Mouse (Mus musculus): ENCODE results near the gene Ubac2. TPM values are rescaled to one million over a fixed set of nuclear protein-coding genes. Genes with fewer than 3 reads are reported as not detected.

Ubac2 gene
- polyA plus RNA-seq, 1 experiment from 2014 or later, result 43.8 TPM

GRCm38 (mm10) chr14:121909868-121910267, 31.4 kb downstream of the Ubac2 start:
- H3K27me3 ChIP-seq (replicated peaks; ENCODE audit: control insufficient read depth, insufficient read depth, low read length), result no peaks in the 10 kb centered on the region
- no peak for ATAC-seq (replicated peaks; ENCODE audit: low FRiP score)
- H3K4me1 ChIP-seq (replicated peaks; ENCODE audit: control insufficient read depth, insufficient read depth, low read length), result peaks cover 3% of the 10 kb centered on the region; the same call in 1 of the 2 replicates
- peaks cover 2% of the 10 kb centered on the region for H3K36me3 ChIP-seq (ENCODE audit: control insufficient read depth, insufficient read depth, low read length)
- H3K9ac ChIP-seq (ENCODE audit: low read depth, low read length), result no peak overlapping the region
- no peak overlapping the region for H3K4me3 ChIP-seq (ENCODE audit: low read depth, low read length)
- H3K9me3 ChIP-seq (ENCODE audit: control insufficient read depth, low read length), result no peaks in the 10 kb centered on the region
- H3K4me2 ChIP-seq, result no peak overlapping the region
- no peak for DNase-seq (ENCODE audit: low spot score)
- no peak overlapping the region for H3K27ac ChIP-seq (ENCODE audit: low read depth, low read length)
- 93% methylated on average over 6 of the region's 6 CpGs for WGBS

DNA sequence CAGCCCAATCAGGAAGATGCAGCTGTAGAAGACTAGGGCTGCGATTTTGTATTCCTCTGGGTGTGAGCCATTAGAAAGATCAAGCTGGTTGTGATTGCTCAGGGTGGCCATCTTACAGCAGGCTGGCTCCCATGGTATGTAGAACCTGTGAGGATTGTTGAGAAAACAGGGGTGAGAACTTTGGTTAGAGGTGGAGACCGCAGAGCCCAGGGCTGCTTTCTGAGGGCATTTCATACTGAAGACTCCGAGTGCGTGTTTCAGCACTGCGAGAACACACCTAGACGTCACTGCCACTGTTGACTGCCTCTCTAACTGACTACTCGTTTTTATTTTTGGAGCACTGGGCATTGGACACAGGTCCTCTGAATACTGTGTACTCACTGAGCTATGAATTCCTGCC, 34.1 kb downstream of the Ubac2 start:
- no peak overlapping the region for H3K27ac ChIP-seq (ENCODE audit: low read depth, low read length)
- H3K9ac ChIP-seq (ENCODE audit: low read depth, low read length), result no peak overlapping the region
- H3K4me3 ChIP-seq (ENCODE audit: low read depth, low read length), result no peak overlapping the region
- H3K4me1 ChIP-seq (replicated peaks; ENCODE audit: control insufficient read depth, insufficient read depth, low read length), result no peaks in the 10 kb centered on the region
- DNase-seq (ENCODE audit: low spot score) (no peak), ATAC-seq (replicated peaks; ENCODE audit: low FRiP score) (no peak)
- no peaks in the 10 kb centered on the region for H3K27me3 ChIP-seq (replicated peaks; ENCODE audit: control insufficient read depth, insufficient read depth, low read length)
- H3K9me3 ChIP-seq (ENCODE audit: control insufficient read depth, low read length), result no peaks in the 10 kb centered on the region
- WGBS, result 89% methylated on average over 7 of the region's 7 CpGs
- H3K4me2 ChIP-seq, result no peak overlapping the region
- H3K36me3 ChIP-seq (ENCODE audit: control insufficient read depth, insufficient read depth, low read length), result peaks cover 3% of the 10 kb centered on the region; the same call in 1 of the 2 replicates

GRCm38 (mm10) chr14:121915143-121915542, 36.7 kb downstream of the Ubac2 start:
- Histone ChIP-seq H3K27ac (ENCODE audit: low read depth, low read length) (no peak overlapping the region), H3K4me2 (no peak overlapping the region), H3K27me3 (replicated peaks; ENCODE audit: control insufficient read depth, insufficient read depth, low read length) (no peaks in the 10 kb centered on the region), H3K4me3 (ENCODE audit: low read depth, low read length) (no peak overlapping the region), H3K9ac (ENCODE audit: low read depth, low read length) (no peak overlapping the region), H3K36me3 (ENCODE audit: control insufficient read depth, insufficient read depth, low read length) (0 out of 2 replicates have a peak, but pooled peaks cover 3% of the 10 kb centered on the region), H3K4me1 (replicated peaks; ENCODE audit: control insufficient read depth, insufficient read depth, low read length) (no peaks in the 10 kb centered on the region), H3K9me3 (ENCODE audit: control insufficient read depth, low read length) (no peaks in the 10 kb centered on the region)
- DNase-seq (ENCODE audit: low spot score) (no peak), ATAC-seq (replicated peaks; ENCODE audit: low FRiP score) (no peak)
- WGBS, result 85% methylated on average over 5 of the region's 5 CpGs

GRCm38 (mm10) chr14:121915621-121916020, 37.2 kb downstream of the Ubac2 start, which contains the start of gene Gpr18:
TSS of gene Gpr18 (minus strand) at chr14:121915781.
- no peak within 1 kb of the TSS for H3K27ac ChIP-seq (ENCODE audit: low read depth, low read length)
- no peaks in the 10 kb centered on the region for H3K27me3 ChIP-seq (replicated peaks; ENCODE audit: control insufficient read depth, insufficient read depth, low read length)
- 0 out of 2 replicates have a peak, but pooled peaks cover 3% of the 10 kb centered on the region for H3K4me1 ChIP-seq (replicated peaks; ENCODE audit: control insufficient read depth, insufficient read depth, low read length)
- no peaks in the 10 kb centered on the region for H3K9me3 ChIP-seq (ENCODE audit: control insufficient read depth, low read length)
- H3K36me3 ChIP-seq (ENCODE audit: control insufficient read depth, insufficient read depth, low read length), result 0 out of 2 replicates have a peak, but pooled peaks cover 3% of the 10 kb centered on the region
- no peak for DNase-seq (ENCODE audit: low spot score)
- no peak within 1 kb of the TSS for H3K4me2 ChIP-seq
- no peak for ATAC-seq (replicated peaks; ENCODE audit: low FRiP score)
- no peak within 1 kb of the TSS for H3K9ac ChIP-seq (ENCODE audit: low read depth, low read length)
- no peak within 1 kb of the TSS for H3K4me3 ChIP-seq (ENCODE audit: low read depth, low read length)
- 61% methylated on average over 8 of the region's 8 CpGs for WGBS

- Histone ChIP-seq H3K4me2 (no peak overlapping the region), H3K9me3 (ENCODE audit: control insufficient read depth, low read length) (no peaks in the 10 kb centered on the region), H3K27me3 (replicated peaks; ENCODE audit: control insufficient read depth, insufficient read depth, low read length) (no peaks in the 10 kb centered on the region), H3K4me3 (ENCODE audit: low read depth, low read length) (no peak overlapping the region), H3K36me3 (ENCODE audit: control insufficient read depth, insufficient read depth, low read length) (0 out of 2 replicates have a peak, but pooled peaks cover 3% of the 10 kb centered on the region), H3K27ac (ENCODE audit: low read depth, low read length) (no peak overlapping the region), H3K4me1 (replicated peaks; ENCODE audit: control insufficient read depth, insufficient read depth, low read length) (0 out of 2 replicates have a peak, but pooled peaks cover 3% of the 10 kb centered on the region), H3K9ac (ENCODE audit: low read depth, low read length) (no peak overlapping the region)
- WGBS, result 87% methylated on average over 6 of the region's 6 CpGs
- ATAC-seq (replicated peaks; ENCODE audit: low FRiP score) (no peak), DNase-seq (ENCODE audit: low spot score) (no peak)
These were observed 38.1 kb downstream of the Ubac2 start for GRCm38 (mm10) chr14:121916311-121917094.

DNA sequence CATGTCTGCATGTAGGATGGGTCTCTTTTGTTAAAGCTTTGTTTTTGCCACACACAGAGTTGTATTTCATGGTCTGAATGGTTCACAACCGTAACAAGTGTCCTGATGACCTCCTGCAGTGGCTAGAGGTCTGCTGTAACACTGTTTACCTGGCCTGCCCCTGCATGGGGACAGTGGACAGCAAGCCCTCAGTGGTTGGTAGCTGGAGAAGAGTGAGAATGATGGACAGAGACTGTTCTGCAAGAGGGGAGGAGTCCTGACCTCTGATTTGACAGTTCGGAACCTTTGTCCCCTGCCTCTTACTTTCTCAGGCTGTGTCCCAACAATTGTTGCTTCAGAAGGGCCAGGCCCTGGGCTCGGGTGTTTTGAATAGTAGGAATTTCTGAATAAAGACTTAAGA, 39.8 kb downstream of the Ubac2 start:
- H3K4me2 ChIP-seq, result no peak overlapping the region
- H3K4me1 ChIP-seq (replicated peaks; ENCODE audit: control insufficient read depth, insufficient read depth, low read length), result 0 out of 2 replicates have a peak, but pooled peaks cover 3% of the 10 kb centered on the region
- H3K27me3 ChIP-seq (replicated peaks; ENCODE audit: control insufficient read depth, insufficient read depth, low read length), result no peaks in the 10 kb centered on the region
- no peaks in the 10 kb centered on the region for H3K9me3 ChIP-seq (ENCODE audit: control insufficient read depth, low read length)
- H3K27ac ChIP-seq (ENCODE audit: low read depth, low read length), result no peak overlapping the region
- DNase-seq (ENCODE audit: low spot score) (no peak), ATAC-seq (replicated peaks; ENCODE audit: low FRiP score) (0 out of 2 replicates have a peak, but pooled peaks have one; percentile 35)
- no peak overlapping the region for H3K9ac ChIP-seq (ENCODE audit: low read depth, low read length)
- no peak overlapping the region for H3K4me3 ChIP-seq (ENCODE audit: low read depth, low read length)
- 72% methylated on average over 3 of the region's 3 CpGs for WGBS
- H3K36me3 ChIP-seq (ENCODE audit: control insufficient read depth, insufficient read depth, low read length), result 0 out of 2 replicates have a peak, but pooled peaks cover 3% of the 10 kb centered on the region

GRCm38 (mm10) chr14:121919752-121920151, 41.3 kb downstream of the Ubac2 start:
- DNase-seq (ENCODE audit: low spot score), result peak; percentile 30
- H3K4me3 ChIP-seq (ENCODE audit: low read depth, low read length), result no peak overlapping the region
- no peak overlapping the region for H3K9ac ChIP-seq (ENCODE audit: low read depth, low read length)
- no peak for ATAC-seq (replicated peaks; ENCODE audit: low FRiP score)
- no peaks in the 10 kb centered on the region for H3K27me3 ChIP-seq (replicated peaks; ENCODE audit: control insufficient read depth, insufficient read depth, low read length)
- no peaks in the 10 kb centered on the region for H3K9me3 ChIP-seq (ENCODE audit: control insufficient read depth, low read length)
- no peak overlapping the region for H3K27ac ChIP-seq (ENCODE audit: low read depth, low read length)
- H3K4me1 ChIP-seq (replicated peaks; ENCODE audit: control insufficient read depth, insufficient read depth, low read length), result 0 out of 2 replicates have a peak, but pooled peaks cover 3% of the 10 kb centered on the region
- H3K36me3 ChIP-seq (ENCODE audit: control insufficient read depth, insufficient read depth, low read length), result 0 out of 2 replicates have a peak, but pooled peaks cover 3% of the 10 kb centered on the region
- 37% methylated on average over 3 of the region's 3 CpGs for WGBS
- no peak overlapping the region for H3K4me2 ChIP-seq

DNA sequence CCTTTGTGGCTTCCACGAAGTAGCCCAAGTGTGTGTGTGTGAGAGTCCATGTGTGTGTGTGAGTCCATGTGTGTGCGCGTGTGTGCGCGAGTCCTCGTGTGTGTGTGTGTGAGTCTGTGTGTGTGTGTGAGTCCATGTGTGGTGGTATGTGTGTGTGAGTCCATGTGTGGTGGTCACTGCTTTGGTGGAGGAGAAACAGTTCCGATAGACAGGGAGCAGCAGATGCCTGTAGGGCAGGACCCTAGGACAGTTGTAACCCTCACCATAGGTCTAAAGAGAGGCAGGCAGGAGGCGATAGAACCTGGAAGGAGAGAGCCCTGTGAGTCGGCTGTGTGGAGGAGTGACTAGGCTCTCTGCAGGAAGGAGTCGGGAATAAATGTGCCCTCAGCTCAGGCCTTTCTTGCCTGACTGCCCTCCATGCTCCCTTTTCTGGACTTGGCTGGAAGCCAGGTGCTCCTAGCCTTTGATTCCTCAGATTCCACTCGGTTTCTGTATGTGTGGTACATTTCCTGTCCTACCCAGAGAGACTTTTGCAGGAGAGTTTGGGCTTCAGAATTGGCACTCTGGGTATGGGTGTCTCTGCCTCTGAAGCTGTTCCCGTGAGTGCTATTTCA, 42.2 kb downstream of the Ubac2 start:
- no peaks in the 10 kb centered on the region for H3K27me3 ChIP-seq (replicated peaks; ENCODE audit: control insufficient read depth, insufficient read depth, low read length)
- H3K36me3 ChIP-seq (ENCODE audit: control insufficient read depth, insufficient read depth, low read length), result 0 out of 2 replicates have a peak, but pooled peaks cover 3% of the 10 kb centered on the region
- ATAC-seq (replicated peaks; ENCODE audit: low FRiP score) (no peak), DNase-seq (ENCODE audit: low spot score) (peak; percentile 27)
- H3K4me2 ChIP-seq, result no peak overlapping the region
- WGBS, result 78% methylated on average over 12 of the region's 12 CpGs
- no peaks in the 10 kb centered on the region for H3K9me3 ChIP-seq (ENCODE audit: control insufficient read depth, low read length)
- H3K27ac ChIP-seq (ENCODE audit: low read depth, low read length), result no peak overlapping the region
- H3K4me3 ChIP-seq (ENCODE audit: low read depth, low read length), result no peak overlapping the region
- 0 out of 2 replicates have a peak, but pooled peaks cover 3% of the 10 kb centered on the region for H3K4me1 ChIP-seq (replicated peaks; ENCODE audit: control insufficient read depth, insufficient read depth, low read length)
- no peak overlapping the region for H3K9ac ChIP-seq (ENCODE audit: low read depth, low read length)

Data from liver, embryonic 11.5 days (tissue).